Mouse (Mus musculus): ENCODE measurements around the gene Gpr62.

Gene Gpr62

GRCm38 (mm10) chr9:106474456-106474855 is 8.7 kb upstream of the Gpr62 start:
- 26% methylated on average over 6 of the region's 6 CpGs for WGBS

DNA sequence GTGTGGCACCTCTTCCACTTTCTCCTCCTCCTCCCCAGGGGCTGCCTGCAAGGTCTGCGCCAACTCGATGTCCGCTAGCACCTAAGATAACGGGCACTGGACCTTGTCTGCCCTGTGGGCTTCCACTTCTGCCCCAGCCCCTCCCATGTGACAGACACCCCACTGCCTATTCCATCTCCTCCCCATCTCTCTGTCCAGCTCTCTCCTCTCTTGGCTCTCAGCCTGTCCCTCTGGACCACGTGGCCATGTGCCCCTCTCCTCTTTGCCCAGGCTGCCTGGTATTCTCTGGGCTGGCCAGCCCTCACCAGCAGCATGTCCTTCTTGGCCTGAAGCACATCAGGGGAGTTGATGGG is 8.0 kb upstream of the Gpr62 start:
- WGBS = 81% methylated on average over 5 of the region's 5 CpGs

DNA sequence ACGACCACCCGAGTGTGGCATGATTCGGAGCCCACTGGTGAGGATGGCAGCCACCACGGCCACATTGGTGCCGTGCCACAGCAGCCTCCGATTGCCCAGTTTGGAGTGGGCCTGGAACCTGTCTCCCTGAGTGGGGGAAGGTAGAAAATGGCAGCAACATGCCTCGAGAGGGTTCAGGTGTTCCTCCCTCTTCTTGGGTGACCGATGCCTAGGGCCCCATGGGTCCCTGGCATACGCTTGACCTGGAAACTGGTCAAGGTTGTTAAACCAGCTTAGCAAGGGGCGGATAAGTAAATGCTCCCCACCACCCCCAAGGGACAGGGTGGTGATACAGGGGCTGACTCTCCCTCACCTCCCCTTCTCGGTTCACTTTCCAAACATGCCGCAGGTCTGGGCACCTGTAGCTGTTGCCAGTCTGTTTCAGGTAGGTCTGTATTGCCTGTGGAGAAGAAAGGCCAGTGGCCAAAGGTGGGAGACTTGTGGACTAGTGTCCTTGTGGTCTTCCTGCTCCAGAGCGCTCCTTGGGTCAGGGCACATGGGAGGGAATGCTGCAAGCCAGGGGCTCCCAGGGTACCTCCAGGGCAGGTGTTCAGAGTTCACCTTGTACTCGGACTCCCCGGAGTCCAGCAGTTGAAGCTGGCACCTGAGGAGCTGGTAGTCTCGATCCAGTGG is 7.5 kb upstream of the Gpr62 start:
- WGBS = 92% methylated on average over 16 of the region's 16 CpGs

GRCm38 (mm10) chr9:106472321-106472720 is 6.6 kb upstream of the Gpr62 start:
- 70% methylated on average over 4 of the region's 4 CpGs for WGBS

DNA sequence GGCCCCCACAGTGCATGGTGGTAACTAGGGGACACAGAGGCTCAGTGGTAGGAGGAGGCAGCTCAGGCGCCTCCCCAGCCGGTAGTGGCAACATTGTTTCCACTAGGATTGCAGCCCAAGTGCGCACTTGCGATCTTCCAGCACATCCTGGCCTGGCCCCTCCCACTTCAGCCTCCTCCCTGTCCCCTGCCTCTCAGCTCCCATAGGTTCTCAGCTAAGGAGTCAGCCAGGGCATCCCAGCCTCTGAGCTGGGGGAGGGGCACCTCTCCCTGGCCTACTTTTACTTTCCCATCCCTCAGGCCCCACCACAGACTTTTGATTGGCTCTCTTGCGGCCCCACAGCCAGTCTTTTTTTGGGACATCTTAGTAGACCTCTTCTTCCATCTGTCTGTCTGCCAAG is 6.2 kb upstream of the Gpr62 start:
- 35% methylated on average over 5 of the region's 5 CpGs for WGBS

DNA sequence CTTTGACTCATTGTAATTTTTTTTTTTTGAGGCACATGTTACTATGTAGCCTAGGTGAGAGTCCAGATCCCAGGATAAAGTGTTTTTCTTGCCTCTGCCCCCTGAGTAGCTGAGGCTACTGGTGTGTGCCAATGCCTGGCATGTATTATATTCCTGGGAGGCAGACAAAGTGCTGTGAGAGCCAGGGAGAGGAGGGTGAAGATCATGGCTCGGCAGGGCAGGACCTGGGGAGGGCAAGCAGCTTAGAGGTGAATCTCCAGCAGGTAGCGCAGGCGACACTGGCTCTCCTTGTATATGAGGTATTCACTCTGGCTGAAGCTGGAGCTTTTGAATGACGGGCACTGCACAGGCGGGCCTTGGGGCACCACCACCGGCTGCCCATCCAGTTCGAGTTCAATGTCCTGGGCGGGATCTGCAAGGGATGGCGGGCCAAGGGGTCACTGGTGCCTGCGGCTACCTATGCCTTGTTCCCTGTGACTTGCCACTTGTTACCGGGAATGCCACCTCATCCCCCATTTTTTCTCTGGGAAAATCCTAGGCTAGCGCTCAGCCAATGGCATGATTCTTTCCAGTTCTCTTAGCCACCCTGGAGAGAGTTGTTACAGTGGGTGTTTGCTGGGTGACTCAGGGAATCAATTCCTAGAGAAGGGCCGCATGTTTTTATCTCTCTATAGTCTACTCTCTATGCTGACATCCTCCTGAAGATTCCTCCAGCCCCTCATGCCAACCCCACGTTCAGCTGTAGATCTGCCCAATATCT is 5.4 kb upstream of the Gpr62 start:
- whole genome bisulfite sequencing = 65% methylated on average over 14 of the region's 14 CpGs

DNA sequence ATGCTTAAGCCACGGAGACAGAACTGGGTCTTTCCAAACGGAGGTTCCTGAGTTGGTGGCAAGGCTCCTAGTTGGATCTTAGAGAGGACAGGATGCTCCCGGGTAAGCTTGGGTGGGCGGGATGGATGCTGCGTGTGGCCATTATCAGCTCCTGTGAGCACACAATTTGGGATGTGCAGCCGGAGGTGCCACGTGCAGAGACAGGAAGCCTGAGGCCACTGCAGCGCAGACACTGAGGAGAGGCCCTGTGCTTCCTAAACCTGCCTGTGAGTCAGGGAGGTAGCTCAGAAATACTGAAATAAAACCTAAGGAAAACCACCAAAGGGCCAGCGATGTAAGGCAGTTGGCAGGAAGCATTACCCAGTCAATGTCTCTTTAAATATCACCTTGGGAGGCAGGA is 4.0 kb upstream of the Gpr62 start:
- WGBS = 62% methylated on average over 9 of the region's 9 CpGs

DNA sequence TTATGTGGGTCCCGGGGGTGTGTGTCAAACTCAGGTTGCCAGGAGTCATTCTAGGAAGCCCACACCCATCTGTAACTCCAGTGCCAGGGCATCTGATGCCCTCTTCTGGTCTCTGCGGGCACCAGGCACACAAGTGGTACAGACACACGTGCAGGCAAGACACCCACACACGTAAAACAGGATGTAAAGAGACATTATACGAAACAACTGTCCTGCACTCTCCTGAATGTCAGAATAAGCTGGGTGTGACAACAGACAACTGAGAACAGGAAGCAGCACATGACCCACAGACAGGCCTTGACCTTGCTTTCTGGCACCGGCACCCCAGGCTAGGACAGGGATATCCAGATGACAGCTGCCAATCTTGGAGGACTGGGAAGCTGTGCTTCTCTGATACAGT is 3.6 kb upstream of the Gpr62 start:
- 50% methylated on average over 6 of the region's 6 CpGs for WGBS

DNA sequence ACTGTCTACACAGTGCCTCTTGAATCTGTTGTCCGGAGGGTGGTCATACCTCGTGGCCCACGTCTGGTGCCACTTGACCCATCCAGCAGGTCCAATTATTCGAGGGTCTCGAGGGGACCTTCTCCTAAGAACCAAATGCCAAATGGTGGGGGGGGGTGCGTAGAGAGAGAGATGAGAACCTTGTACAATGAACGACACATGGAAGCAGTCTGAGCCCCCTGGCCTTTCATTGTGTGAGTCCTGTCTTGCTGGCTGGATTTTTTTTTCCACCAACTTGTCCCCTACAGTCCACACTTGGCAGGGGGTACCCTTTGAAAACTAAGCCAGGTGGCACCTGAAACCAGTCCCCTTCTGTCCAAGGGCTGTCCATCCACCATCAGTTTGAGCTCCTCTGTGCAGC is 2.0 kb upstream of the Gpr62 start:
- WGBS = 89% methylated on average over 7 of the region's 7 CpGs

GRCm38 (mm10) chr9:106466721-106467120 is 983 bp upstream of the Gpr62 start:
- WGBS = 91% methylated on average over 6 of the region's 6 CpGs

DNA sequence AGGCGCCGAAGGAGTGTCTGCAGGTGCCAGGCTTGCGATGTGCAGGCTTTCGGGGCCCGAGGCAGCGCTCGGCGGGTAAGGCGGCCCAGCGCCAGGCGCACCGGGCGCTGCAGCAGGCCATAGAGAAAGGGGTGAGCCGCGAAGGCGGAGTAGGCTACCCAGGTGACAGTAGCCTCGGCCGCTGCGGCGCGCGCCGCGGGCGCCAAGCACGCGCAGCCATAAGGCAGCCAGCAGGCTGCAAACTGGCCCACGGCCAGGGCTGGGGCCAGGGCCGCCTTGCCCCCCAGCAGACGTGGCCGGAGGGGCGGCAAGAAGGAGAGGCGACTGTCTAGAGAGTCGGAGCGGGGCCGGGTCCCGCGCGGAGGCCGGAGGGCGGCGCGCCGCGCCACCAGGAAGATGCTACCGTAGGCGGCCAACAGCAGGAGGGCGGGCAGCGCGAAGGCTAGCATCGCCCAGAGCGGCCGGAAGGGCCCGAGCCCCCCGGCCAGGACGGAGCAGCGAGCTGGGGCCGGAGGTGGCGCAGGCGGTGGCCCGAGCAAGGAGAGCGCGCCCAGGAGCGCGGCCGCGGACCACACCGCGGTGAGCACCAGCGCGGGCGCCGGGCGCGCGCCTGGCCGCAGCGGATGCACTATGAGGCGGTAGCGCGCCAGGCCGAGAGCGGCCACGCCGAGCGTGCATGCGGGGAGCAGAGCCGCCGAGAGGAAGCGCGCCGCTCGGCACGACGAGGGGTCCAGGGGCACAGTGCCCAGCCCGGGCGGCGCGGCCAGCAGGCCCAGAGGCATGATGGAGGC is 792 bp downstream of the Gpr62 start:
- WGBS = 1% methylated on average over 99 of the region's 99 CpGs

- WGBS = 73% methylated on average over 21 of the region's 21 CpGs
Measured at GRCm38 (mm10) chr9:106463122-106464063, 2.3 kb downstream of the Gpr62 start.

DNA sequence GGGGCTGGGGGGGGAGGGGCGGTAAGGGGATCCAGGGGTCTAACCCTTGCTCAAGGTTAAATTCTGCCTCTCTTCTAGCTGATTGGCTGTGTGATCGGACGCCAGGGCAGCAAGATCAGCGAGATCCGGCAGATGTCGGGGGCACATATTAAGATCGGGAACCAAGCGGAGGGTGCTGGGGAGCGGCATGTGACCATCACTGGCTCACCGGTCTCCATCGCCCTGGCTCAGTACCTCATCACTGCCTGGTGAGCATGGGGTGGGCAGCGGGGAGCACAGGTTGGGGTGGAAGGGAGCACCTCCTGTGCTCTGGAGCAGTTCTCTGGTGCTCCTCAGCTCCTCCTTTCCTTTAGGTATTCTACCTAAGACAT is 3.3 kb downstream of the Gpr62 start:
- WGBS = 95% methylated on average over 12 of the region's 12 CpGs

GRCm38 (mm10) chr9:106461641-106462429 is 3.9 kb downstream of the Gpr62 start:
- 83% methylated on average over 16 of the region's 16 CpGs for WGBS

DNA sequence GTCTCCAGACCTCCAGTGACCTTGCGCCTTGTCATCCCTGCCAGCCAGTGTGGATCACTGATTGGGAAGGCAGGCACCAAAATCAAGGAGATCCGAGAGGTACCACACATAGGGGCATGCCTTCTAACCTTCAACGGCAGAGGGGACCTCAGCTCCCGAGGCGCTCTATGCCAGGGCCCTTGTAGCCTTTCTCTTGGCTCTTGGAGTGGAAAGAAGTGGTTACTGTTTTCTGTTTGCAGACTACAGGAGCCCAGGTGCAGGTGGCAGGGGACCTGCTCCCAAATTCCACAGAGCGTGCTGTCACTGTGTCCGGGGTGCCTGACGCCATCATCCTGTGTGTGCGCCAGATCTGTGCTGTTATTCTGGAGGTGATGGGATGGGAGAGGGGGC is 4.7 kb downstream of the Gpr62 start:
- WGBS = 81% methylated on average over 9 of the region's 9 CpGs

DNA sequence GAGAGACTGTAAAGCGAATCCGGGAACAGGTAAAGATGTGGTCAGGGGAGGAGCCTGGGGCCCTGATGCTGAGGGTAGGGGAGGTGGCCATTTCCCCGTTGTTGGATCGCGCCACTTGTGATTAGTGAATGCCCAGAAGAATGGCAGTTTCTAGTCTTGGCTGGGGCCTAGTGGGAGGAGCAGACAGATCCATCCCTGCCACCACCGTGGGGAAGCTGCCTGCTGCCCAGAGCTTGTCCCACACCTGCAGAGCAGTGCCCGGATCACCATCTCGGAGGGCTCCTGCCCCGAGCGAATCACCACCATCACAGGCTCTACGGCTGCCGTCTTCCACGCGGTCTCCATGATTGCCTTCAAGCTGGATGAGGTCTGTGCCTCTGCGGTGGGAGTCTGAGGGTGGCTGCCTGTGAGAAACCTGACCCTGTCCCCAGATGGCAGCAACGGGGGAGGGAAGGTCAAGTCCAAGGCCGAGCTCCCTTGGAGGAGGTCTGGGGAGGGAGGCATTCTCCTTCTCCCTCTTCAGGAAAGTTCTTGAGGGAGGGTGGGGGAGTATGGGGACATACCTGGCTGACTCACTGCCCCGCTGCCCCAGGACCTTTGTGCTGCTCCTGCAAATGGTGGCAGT is 5.2 kb downstream of the Gpr62 start:
- 66% methylated on average over 18 of the region's 18 CpGs for WGBS

DNA sequence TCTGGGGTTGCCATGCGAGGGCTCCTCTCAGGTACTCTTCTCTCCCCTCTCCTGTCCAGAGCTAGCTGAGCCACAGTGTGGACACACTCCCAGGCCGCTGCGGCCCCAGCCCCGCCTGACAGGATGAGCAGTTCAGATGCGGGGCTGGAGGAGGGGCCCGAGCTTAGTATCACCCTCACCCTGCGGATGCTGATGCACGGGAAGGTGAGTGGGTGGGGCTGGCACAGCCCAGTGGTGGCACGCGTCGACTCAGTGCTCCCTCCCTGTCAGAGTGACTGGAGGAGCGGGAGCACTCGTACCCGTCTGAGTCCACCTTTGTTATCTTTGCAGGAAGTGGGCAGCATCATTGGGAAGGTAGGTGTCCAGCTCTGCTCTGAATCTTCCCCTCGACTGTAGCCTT is 5.8 kb downstream of the Gpr62 start:
- 45% methylated on average over 15 of the region's 15 CpGs for WGBS

- WGBS = 57% methylated on average over 5 of the region's 5 CpGs
Measured at GRCm38 (mm10) chr9:106457920-106458319, 7.8 kb downstream of the Gpr62 start.

DNA sequence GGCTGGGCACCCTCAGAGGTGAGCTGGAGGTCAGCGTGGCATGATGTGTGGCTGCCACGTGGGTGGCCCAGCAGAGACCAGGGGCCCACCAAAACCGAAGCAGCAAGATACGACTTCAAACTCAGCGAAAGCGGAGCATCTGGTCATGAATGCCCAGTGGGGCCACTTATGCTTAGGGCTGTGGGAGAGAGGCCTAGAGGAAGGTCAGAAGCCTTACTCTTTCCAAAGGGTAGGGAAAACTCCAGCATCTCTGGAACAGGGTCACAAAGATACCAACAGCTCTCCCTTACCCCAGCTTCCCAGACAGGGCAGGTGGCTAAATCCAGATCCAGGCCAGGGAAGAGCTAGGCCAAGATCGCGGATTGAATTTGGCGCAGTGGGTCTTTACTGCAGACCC is 8.6 kb downstream of the Gpr62 start:
- WGBS = 60% methylated on average over 9 of the region's 9 CpGs

Measured in cerebral cortex, adult 2 months (tissue).